8 mouse cellular contexts compared by ENCODE assay signal in the genomic region with DNA sequence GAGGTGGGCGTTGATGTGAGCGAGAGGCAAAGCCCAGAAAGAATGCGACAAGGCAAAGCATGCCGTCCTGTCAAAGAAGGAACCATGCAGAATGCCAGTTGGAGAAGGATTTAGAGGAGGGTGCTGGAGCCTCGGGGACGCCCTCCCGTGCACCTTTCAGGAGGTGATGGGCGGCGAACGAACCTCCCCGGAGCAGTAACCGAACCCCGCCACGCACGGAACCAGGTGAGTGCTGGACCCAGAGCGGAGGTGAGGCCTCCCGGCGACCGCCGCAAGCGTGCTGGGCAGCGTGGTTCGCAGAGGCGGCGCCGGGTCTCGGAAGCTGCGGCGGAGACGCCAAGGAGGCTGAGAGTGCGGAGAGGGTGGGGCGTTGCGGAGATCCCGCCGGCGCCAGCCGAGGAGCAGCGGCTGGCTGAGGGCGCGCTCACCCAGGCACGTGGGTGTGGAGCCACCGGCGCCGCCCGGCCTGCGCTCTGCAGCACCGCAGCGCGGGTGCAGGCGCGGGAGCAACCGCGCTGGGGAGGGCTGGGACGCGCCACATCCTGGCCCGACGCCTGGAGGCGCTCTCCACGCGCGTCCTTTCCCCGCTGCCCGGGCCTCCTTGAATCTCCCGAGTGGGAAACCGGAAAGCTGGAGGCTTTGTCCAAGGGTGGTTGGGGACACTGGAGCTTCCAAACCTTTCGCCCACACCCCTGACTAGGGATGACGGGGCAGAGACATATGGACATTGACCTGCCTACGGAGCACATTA.
DNase-seq lines count a peak whose midpoint lies in the region; ATAC-seq lines count a peak whose summit lies in the region.

No protein-coding gene starts in this region.

- ATAC-seq in neural tube, embryonic 15.5 days (ENCODE audit: low FRiP score) = peak; percentile 65
- ATAC-seq in activated CD4-positive, CD25-positive, alpha-beta regulatory T cell, adult 4 months = no peak

- H3K36me3 ChIP-seq in neural tube, embryonic 15.5 days = no peaks in the 10 kb centered on the region

- peak overlapping the region; percentile 66 for H3K4me2 ChIP-seq in neural tube, embryonic 15.5 days

- H3K4me3 ChIP-seq in neural tube, embryonic 15.5 days (replicated peaks) = peak overlapping the region; percentile 45

- WGBS in neural tube, embryonic 15.5 days = under 1% methylated on average over 67 of the region's 68 CpGs

- H3K9ac ChIP-seq in neural tube, embryonic 15.5 days (replicated peaks) = peak overlapping the region; percentile 53

- H3K4me1 ChIP-seq in neural tube, embryonic 15.5 days = peaks cover 47% of the 10 kb centered on the region

- peak; percentile 17 for DNase-seq in kidney, postnatal 10 days
- DNase-seq in kidney, adult 9 months = no peak
- DNase-seq in embryo, embryonic 11 days = peak; percentile 69
- DNase-seq in frontal cortex, postnatal 36 days (ENCODE audit: low spot score in 2 of 2) = peak; percentile 71 to 74
- DNase-seq in left cerebral cortex, postnatal 36 days (ENCODE audit: low spot score in 2 of 2) = peak; percentile 74 to 84
- no peak for DNase-seq in adipocyte (ENCODE audit: low spot score)

- intact Hi-C loops in left cerebral cortex, postnatal 36 days (cut with DNase I) = loop anchor here (2.0 to 5.0 kb wide), 2 partner anchors 87 to 146 kb away; no protein-coding TSS in a partner anchor

- H3K9me3 ChIP-seq in neural tube, embryonic 15.5 days (replicated peaks) = no peaks in the 10 kb centered on the region

- peaks cover 50% of the 10 kb centered on the region for H3K27me3 ChIP-seq in neural tube, embryonic 15.5 days (replicated peaks)

- peak overlapping the region; percentile 85 for H3K27ac ChIP-seq in neural tube, embryonic 15.5 days (replicated peaks)

Comparison
In these comparisons a context has a peak if more than half of its experiments do, and no peak if none do; other contexts are left out.
1. DNase-seq: peak in kidney, postnatal 10 days (single experiment), embryo, embryonic 11 days (single experiment), frontal cortex, postnatal 36 days (2 of 2) and left cerebral cortex, postnatal 36 days (2 of 2); none in kidney, adult 9 months (single experiment) and adipocyte (single experiment).